Mouse (Mus musculus): ENCODE measurements around the gene Neu1.
"Not testable (repeated sequence)": the region's sequence is repeated elsewhere in the genome, so short reads cannot be mapped to it uniquely, and the experiment has no call there.

The Neu1 gene

GRCm38 (mm10) chr17:34971694-34972068 is 40.6 kb downstream of the Neu1 start:
- DNase-seq = not testable (repeated sequence)

DNA sequence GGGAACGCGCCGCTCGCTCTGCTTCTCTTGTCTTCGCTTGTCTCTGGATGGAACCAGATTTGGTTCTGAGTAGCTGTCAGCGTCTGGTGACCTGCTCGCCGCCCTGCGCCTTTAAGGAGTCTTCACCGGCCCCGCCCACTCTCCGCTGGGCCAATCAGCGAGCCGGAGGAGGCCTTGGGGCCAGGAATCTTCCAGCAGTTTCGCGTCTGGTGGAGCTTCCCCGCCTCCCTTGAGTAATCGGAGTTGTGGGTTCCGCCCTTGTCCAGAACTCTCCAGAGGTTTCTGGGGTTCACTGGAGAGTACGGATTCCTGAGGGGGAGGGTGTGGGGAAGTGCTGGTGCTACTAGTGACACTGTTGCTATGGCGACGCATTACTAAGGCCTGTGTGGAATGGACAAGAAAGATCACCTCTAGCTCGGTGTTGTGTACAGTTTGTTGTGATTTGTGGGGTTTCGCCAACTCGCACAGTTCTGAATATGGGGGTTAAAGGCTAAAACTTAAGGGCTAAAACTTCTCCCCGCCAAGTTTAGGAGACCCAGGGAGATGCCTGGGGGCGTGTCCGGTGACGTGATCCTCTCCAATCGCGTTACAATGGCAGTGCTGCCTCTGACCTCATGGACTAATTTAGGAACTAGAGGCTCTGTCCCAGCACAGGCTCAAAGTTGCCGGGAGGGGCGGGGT is 41.2 kb downstream of the Neu1 start, which contains the start of the genes Hspa1a and Hspa1l:
TSS of gene Hspa1a (minus strand) at position 88 of the 681 bp plus-strand sequence.
TSS of gene Hspa1l (plus strand) at position 635 of the 681 bp plus-strand sequence.
- peak; percentile 72 to 79 for DNase-seq

GRCm38 (mm10) chr17:34975581-34976492 is 44.8 kb downstream of the Neu1 start:
- DNase-seq = no peak

- no peak for DNase-seq
Measured at GRCm38 (mm10) chr17:34977000-34977399, 45.9 kb downstream of the Neu1 start.

GRCm38 (mm10) chr17:34978239-34978638 is 47.2 kb downstream of the Neu1 start:
- DNase-seq = no peak

DNA sequence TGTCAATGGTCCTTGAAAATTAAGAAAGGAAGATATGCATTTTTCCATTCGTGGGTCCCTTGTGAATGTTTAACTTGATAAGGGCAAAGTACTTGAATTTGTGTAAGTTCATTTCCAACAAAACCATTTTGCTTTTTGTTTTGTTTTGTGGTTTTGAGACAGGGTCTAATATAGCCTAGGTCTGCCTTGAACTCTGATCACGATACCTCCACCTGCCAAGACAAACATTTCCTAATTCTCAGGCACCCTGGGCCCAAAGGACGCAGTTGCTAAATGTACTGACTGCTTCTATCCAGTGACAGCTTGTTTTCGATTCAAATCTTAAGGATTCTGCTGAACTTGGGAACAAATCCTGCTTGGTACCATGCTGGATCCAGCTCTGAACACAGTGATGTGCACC is 48.6 kb downstream of the Neu1 start:
- no peak for DNase-seq

- DNase-seq = peak; percentile 33 to 49
Measured at GRCm38 (mm10) chr17:34980655-34981054, 49.6 kb downstream of the Neu1 start.

DNA sequence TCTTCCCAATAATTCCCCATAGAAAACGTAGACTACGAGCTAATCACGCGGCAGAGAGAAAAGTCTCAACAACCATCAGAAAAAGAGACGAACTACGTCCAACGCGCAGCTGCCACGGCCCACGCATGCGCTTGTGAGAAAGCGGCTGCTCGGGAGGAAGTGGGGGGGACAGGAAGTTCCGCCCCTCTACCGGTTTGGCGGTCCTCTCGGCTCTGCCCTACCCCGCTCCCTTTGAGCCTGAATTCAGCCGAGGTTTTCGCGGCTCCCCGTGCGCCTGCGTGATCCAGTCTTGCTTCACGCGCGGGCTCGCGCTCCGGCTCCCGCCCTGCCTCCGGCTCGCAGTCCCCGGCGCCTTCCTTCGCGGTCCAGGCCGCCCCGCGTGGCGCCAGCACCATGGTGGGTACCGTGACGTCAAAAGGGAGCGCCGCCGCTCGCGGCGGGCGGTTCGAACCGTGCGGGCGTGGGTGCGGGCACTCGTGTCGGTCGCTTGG is 50.7 kb downstream of the Neu1 start, which contains the start of gene Lsm2:
TSS of gene Lsm2 (plus strand) at position 173 of the 491 bp plus-strand sequence.
- peak; percentile 89 to 92 for DNase-seq

GRCm38 (mm10) chr17:34982328-34982727 is 51.3 kb downstream of the Neu1 start:
- DNase-seq = no peak

DNA sequence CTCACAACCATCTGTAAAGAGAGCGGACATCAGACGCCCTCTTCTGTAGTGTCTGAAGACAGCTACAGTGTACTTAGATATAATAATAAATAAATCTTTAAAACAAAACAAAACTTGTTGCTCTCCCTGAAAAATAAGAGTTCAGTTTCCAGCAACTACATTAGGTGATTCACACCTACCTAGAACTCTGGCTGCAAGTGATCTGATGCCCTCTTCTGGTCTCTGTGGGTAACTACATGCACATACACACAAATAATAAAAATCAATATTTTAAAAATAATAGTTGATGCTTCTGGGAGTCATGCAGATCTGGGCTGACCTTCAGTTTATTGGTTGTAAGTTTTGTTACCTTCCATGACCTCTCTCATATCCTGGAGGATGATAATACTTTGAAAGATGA is 53.2 kb downstream of the Neu1 start:
- peak; percentile 44 to 50 for DNase-seq
